Mouse (Mus musculus) intestine, postnatal 0 days (tissue): ENCODE results near the gene Gm20716. TPM values are rescaled to one million over a fixed set of nuclear protein-coding genes. Genes with fewer than 3 reads are reported as not detected.

ENCODE experiments used
- ATAC-seq: fragments of 200-750 bp; cut with Nextera tagmentation; 2 replicates; pipeline ENCODE4 v1.8.0; 2017; ENCODE audit warnings: mild to moderate bottlenecking, moderate TSS enrichment, moderate library complexity
- H3K27ac ChIP-seq: fragments of 300-500 bp; sonication (generic); 2 replicates; pipeline ENCODE4 v1.5.1; 2014; ENCODE audit warnings: mild to moderate bottlenecking, low read depth, low read length, moderate library complexity
- H3K27me3 ChIP-seq: fragments of 300-500 bp; sonication (generic); replicated peaks from 2 replicates; pipeline ENCODE4 v1.6.1; 2014; ENCODE audit warnings: low read length, mixed read lengths; ENCODE audit not compliant: control insufficient read depth, insufficient read depth
- H3K36me3 ChIP-seq: fragments of 300-500 bp; sonication (generic); 2 replicates; pipeline ENCODE4 v1.6.1; 2014; ENCODE audit warnings: mild to moderate bottlenecking, moderate library complexity; ENCODE audit not compliant: control insufficient read depth, insufficient read depth
- H3K4me1 ChIP-seq: fragments of 300-500 bp; sonication (generic); replicated peaks from 2 replicates; pipeline ENCODE4 v1.6.1; 2014; ENCODE audit warnings: antibody characterized with exemption, low read length, mixed read lengths; ENCODE audit not compliant: control insufficient read depth, insufficient read depth
- H3K4me2 ChIP-seq: fragments of 300-500 bp; sonication (generic); replicated peaks from 2 replicates; pipeline ENCODE4 v1.6.1; 2014; ENCODE audit warnings: low read depth, mild to moderate bottlenecking, moderate library complexity
- H3K4me3 ChIP-seq: fragments of 300-500 bp; sonication (generic); 2 replicates; pipeline ENCODE4 v1.5.1; 2014; ENCODE audit warnings: low read depth, low read length
- H3K9ac ChIP-seq: fragments of 300-500 bp; sonication (generic); 2 replicates; pipeline ENCODE4 v1.6.1; 2014; ENCODE audit warnings: mild to moderate bottlenecking, low read depth, low read length
- H3K9me3 ChIP-seq: fragments of 300-500 bp; sonication (generic); 2 replicates; pipeline ENCODE4 v1.6.1; 2016; ENCODE audit warnings: mixed run types; ENCODE audit not compliant: control insufficient read depth
- CTCF ChIP-seq: sonication (generic); IDR thresholded peaks from 2 replicates; pipeline ENCODE4 v1.5.1; 2016; ENCODE audit warnings: low read depth, mild to moderate bottlenecking, control low read depth, antibody characterized with exemption, moderate library complexity
- WGBS: fragments of 180-500 bp; shearing (Covaris S2); extraction: QIAGEN DNeasy Blood & Tissue Kit; methylation state at CpG from one replicate; pipeline ENCODE4 v1.1.7; 2014; 5-methylcytosine and 5-hydroxymethylcytosine counted together
- polyA plus RNA-seq: library from polyadenylated mRNA; unstranded; fragments of >200 nt; fragmentation: Nextera tagmentation; extraction: Ambion mirVana; gene quantifications from 2 replicates; pipeline ENCODE4 v1.2.1, GENCODE M21; 2015

The Gm20716 gene
- polyA plus RNA-seq, 1 experiment from 2014 or later: 4.8 TPM

- peak; percentile 96 for TF ChIP-seq CTCF
These were observed 23.2 kb downstream of the Gm20716 start, which contains the start of gene Adnp for GRCm38 (mm10) chr2:168206725-168207644. Gene Adnp (minus strand): TSS chr2:168207112.

GRCm38 (mm10) chr2:168205681-168206631 lies 24.2 kb downstream of the Gm20716 start:
- H3K36me3 ChIP-seq: peaks cover 17% of the 10 kb centered on the region; the same call in 1 of the 2 replicates
- ATAC-seq: no peak

More at GRCm38 (mm10) chr2:168206725-168207644, 23.2 kb downstream of the Gm20716 start, which contains the start of gene Adnp:
- peak; percentile 93 for ATAC-seq
- Histone ChIP-seq H3K9me3 (no peaks in the 10 kb centered on the region), H3K27me3 (no peaks in the 10 kb centered on the region), H3K27ac (peak within 1 kb of the TSS; percentile 99), H3K4me1 (no peaks in the 10 kb centered on the region), H3K36me3 (peaks cover 27% of the 10 kb centered on the region), H3K4me2 (peak within 1 kb of the TSS; percentile 71), H3K9ac (peak within 1 kb of the TSS; percentile 99), H3K4me3 (peak within 1 kb of the TSS; percentile 96)
- WGBS: under 1% methylated on average over 48 of the region's 89 CpGs

GRCm38 (mm10) chr2:168205265-168205664 lies 24.9 kb downstream of the Gm20716 start:
- 1% methylated on average over 6 of the region's 6 CpGs for WGBS
- peaks cover 12% of the 10 kb centered on the region for H3K36me3 ChIP-seq
- peak overlapping the region; percentile 71 for H3K4me2 ChIP-seq

More at GRCm38 (mm10) chr2:168205681-168206631, 24.2 kb downstream of the Gm20716 start:
- H3K27me3 ChIP-seq: no peaks in the 10 kb centered on the region
- H3K4me1 ChIP-seq: no peaks in the 10 kb centered on the region
- peak overlapping the region; percentile 99 for H3K9ac ChIP-seq
- peak overlapping the region; percentile 96 for H3K4me3 ChIP-seq
- TF ChIP-seq CTCF: no peak
- peak overlapping the region; percentile 99 for H3K27ac ChIP-seq
- H3K9me3 ChIP-seq: no peaks in the 10 kb centered on the region
- 1% methylated on average over 43 of the region's 49 CpGs for WGBS
- H3K4me2 ChIP-seq: peak overlapping the region; percentile 71

GRCm38 (mm10) chr2:168204476-168204999 lies 25.6 kb downstream of the Gm20716 start:
- Histone ChIP-seq H3K36me3 (peaks cover 7% of the 10 kb centered on the region), H3K9me3 (no peaks in the 10 kb centered on the region), H3K27me3 (no peaks in the 10 kb centered on the region), H3K9ac (no peak overlapping the region), H3K4me2 (peak overlapping the region; percentile 71), H3K4me1 (no peaks in the 10 kb centered on the region), H3K27ac (no peak overlapping the region), H3K4me3 (peak overlapping the region; percentile 96)
- 0 out of 2 replicates have a peak, but pooled peaks have one; percentile 26 for TF ChIP-seq CTCF
- 62% methylated on average over 8 of the region's 8 CpGs for WGBS
- ATAC-seq: no peak

More at GRCm38 (mm10) chr2:168205265-168205664, 24.9 kb downstream of the Gm20716 start:
- Histone ChIP-seq H3K4me1 (no peaks in the 10 kb centered on the region), H3K27me3 (no peaks in the 10 kb centered on the region), H3K27ac (peak overlapping the region; percentile 99; the same call in 1 of the 2 replicates), H3K9me3 (no peaks in the 10 kb centered on the region), H3K4me3 (peak overlapping the region; percentile 96), H3K9ac (peak overlapping the region; percentile 99)
- TF ChIP-seq CTCF: peak; percentile 100
- ATAC-seq: peak; percentile 43

GRCm38 (mm10) chr2:168200014-168200691 lies 30.0 kb downstream of the Gm20716 start:
- Histone ChIP-seq H3K9me3 (no peaks in the 10 kb centered on the region), H3K27ac (no peak overlapping the region), H3K36me3 (peaks cover 10% of the 10 kb centered on the region), H3K27me3 (no peaks in the 10 kb centered on the region), H3K4me1 (peaks cover 5% of the 10 kb centered on the region; the same call in 1 of the 2 replicates), H3K4me2 (no peak overlapping the region), H3K9ac (no peak overlapping the region), H3K4me3 (no peak overlapping the region)
- ATAC-seq: no peak
- TF ChIP-seq CTCF: no peak
- WGBS: 58% methylated on average over 3 of the region's 5 CpGs
